8 mouse cellular contexts compared by ENCODE assay signal in genomic region chr15:101316279-101316912, GRCm38 (mm10). TPM values are rescaled to one million over a fixed set of nuclear protein-coding genes. Genes with fewer than 3 reads are reported as not detected.
DNase-seq lines count a peak whose midpoint lies in the region; ATAC-seq lines count a peak whose summit lies in the region.

No protein-coding gene starts in this region.

- 0 out of 2 replicates have a peak overlapping the region, but pooled peaks have one; percentile 2 for H3K9ac ChIP-seq in liver, embryonic 11.5 days (ENCODE audit: low read depth, low read length)
- H3K9ac ChIP-seq in stomach, embryonic 16.5 days (ENCODE audit: low read length), result peak overlapping the region; percentile 56; the same call in 1 of the 2 replicates

- H3K4me1 ChIP-seq in megakaryocyte, embryonic 14.5 days, result peaks cover 77% of the 10 kb centered on the region
- H3K4me1 ChIP-seq in liver, embryonic 11.5 days (replicated peaks; ENCODE audit: control insufficient read depth, insufficient read depth, low read length), result peaks cover 19% of the 10 kb centered on the region
- peaks cover 20% of the 10 kb centered on the region; the same call in 1 of the 2 replicates for H3K4me1 ChIP-seq in stomach, embryonic 16.5 days (ENCODE audit: control insufficient read depth, insufficient read depth, low read length)

- peak overlapping the region; percentile 94 for H3K4me3 ChIP-seq in megakaryocyte, embryonic 14.5 days (replicated peaks)
- peak overlapping the region; percentile 37 for H3K4me3 ChIP-seq in liver, embryonic 11.5 days (ENCODE audit: low read depth, low read length)
- H3K4me3 ChIP-seq in stomach, embryonic 16.5 days (replicated peaks; ENCODE audit: low read length), result peak overlapping the region; percentile 45

- H3K4me2 ChIP-seq in liver, embryonic 11.5 days, result peak overlapping the region; percentile 60
- H3K4me2 ChIP-seq in stomach, embryonic 16.5 days (ENCODE audit: low read depth, low read length), result peak overlapping the region; percentile 58

- H3K9me3 ChIP-seq in megakaryocyte, embryonic 14.5 days, result peaks cover 10% of the 10 kb centered on the region
- no peaks in the 10 kb centered on the region for H3K9me3 ChIP-seq in liver, embryonic 11.5 days (ENCODE audit: control insufficient read depth, low read length)
- H3K9me3 ChIP-seq in stomach, embryonic 16.5 days (replicated peaks; ENCODE audit: control insufficient read depth, low read length), result no peaks in the 10 kb centered on the region

- no peaks in the 10 kb centered on the region for H3K36me3 ChIP-seq in megakaryocyte, embryonic 14.5 days (replicated peaks; ENCODE audit: low read length)
- no peaks in the 10 kb centered on the region for H3K36me3 ChIP-seq in liver, embryonic 11.5 days (ENCODE audit: control insufficient read depth, insufficient read depth, low read length)
- no peaks in the 10 kb centered on the region for H3K36me3 ChIP-seq in stomach, embryonic 16.5 days (ENCODE audit: control insufficient read depth, insufficient read depth, low read length)

- H3K27ac ChIP-seq in liver, embryonic 11.5 days (ENCODE audit: low read depth, low read length), result no peak overlapping the region
- H3K27ac ChIP-seq in stomach, embryonic 16.5 days (ENCODE audit: low read length), result no peak overlapping the region

- peak; percentile 33 to 56 for DNase-seq in adrenal gland, adult (ENCODE audit: inconsistent age in 2 of 2, low spot score in 1 of 2)
- no peak for DNase-seq in adrenal gland, postnatal 36 days
- DNase-seq in liver, embryonic 11.5 days (ENCODE audit: low spot score), result no peak
- DNase-seq in left cerebral cortex, postnatal 25 days (ENCODE audit: low spot score in 2 of 2), result no peak
- no peak for DNase-seq in cerebellum, adult 8-10 months

- H3K27me3 ChIP-seq in megakaryocyte, embryonic 14.5 days (replicated peaks), result peaks cover 4% of the 10 kb centered on the region
- no peaks in the 10 kb centered on the region for H3K27me3 ChIP-seq in liver, embryonic 11.5 days (replicated peaks; ENCODE audit: control insufficient read depth, insufficient read depth, low read length)
- H3K27me3 ChIP-seq in stomach, embryonic 16.5 days (ENCODE audit: control insufficient read depth, insufficient read depth, low read length), result no peaks in the 10 kb centered on the region

- 37% methylated on average over 13 of the region's 13 CpGs for WGBS in liver, embryonic 11.5 days
- 51% methylated on average over 13 of the region's 13 CpGs for WGBS in stomach, embryonic 16.5 days

- ATAC-seq in megakaryocyte, adult 5-6 weeks (ENCODE audit: poor library complexity, severe bottlenecking), result no peak
- ATAC-seq in liver, embryonic 11.5 days (replicated peaks; ENCODE audit: low FRiP score), result no peak
- no peak for ATAC-seq in stomach, embryonic 16.5 days (ENCODE audit: insufficient read depth, low FRiP score)

- intact Hi-C loops in left cerebral cortex, postnatal 25 days (cut with DNase I), result no loop called here

RNA-seq across cellular contexts. Expression of gene 6030408B16Rik, which starts 23.4 kb away (rescaled TPM):
- under 1 TPM; 0.36 to 0.40 TPM for total RNA-seq in adrenal gland, postnatal 36 days (2021)
- 2.1 TPM in 1 of 2 replicates, not detected in the other for polyA plus RNA-seq in megakaryocyte, embryonic 14.5 days (2012; ENCODE audit: insufficient read depth, low replicate concordance)
- total RNA-seq in megakaryocyte, adult 5-6 weeks (2015), result not detected in 2 replicates
- not detected in 2 replicates for total RNA-seq in megakaryocyte, adult 5-6 weeks (2017)
- polyA plus RNA-seq in liver, embryonic 11.5 days (2014; fragmentation: Nextera tagmentation; extraction: Ambion mirVana), result 0.58 and 0.94 TPM in 2 replicates
- 9.4 and 9.5 TPM in 2 replicates for polyA plus RNA-seq in stomach, embryonic 16.5 days (2015; fragmentation: Nextera tagmentation; extraction: Ambion mirVana)
- total RNA-seq in left cerebral cortex, postnatal 25 days (2021), result not detected

RNA-seq across cellular contexts. Expression of gene Atg101, which starts 32.3 kb away (rescaled TPM):
- 10 to 100 TPM; 53.6 to 90.1 TPM for total RNA-seq in adrenal gland, postnatal 36 days (2021)
- polyA plus RNA-seq in megakaryocyte, embryonic 14.5 days (2012; ENCODE audit: insufficient read depth, low replicate concordance), result 36.9 and 65.9 TPM in 2 replicates
- total RNA-seq in megakaryocyte, adult 5-6 weeks (2015), result 8.2 and 12.1 TPM in 2 replicates
- 53.3 and 58.0 TPM in 2 replicates for total RNA-seq in megakaryocyte, adult 5-6 weeks (2017)
- 52.6 and 54.9 TPM in 2 replicates for polyA plus RNA-seq in liver, embryonic 11.5 days (2014; fragmentation: Nextera tagmentation; extraction: Ambion mirVana)
- polyA plus RNA-seq in stomach, embryonic 16.5 days (2015; fragmentation: Nextera tagmentation; extraction: Ambion mirVana), result 66.9 and 67.0 TPM in 2 replicates
- 10 to 100 TPM; 40.3 to 43.6 TPM for total RNA-seq in left cerebral cortex, postnatal 25 days (2021)

RNA-seq across cellular contexts. Expression of gene Krt80, which starts 53.6 kb away (rescaled TPM):
- total RNA-seq in adrenal gland, postnatal 36 days (2021), result 1 to 10 TPM; 1.4 to 2.0 TPM
- polyA plus RNA-seq in megakaryocyte, embryonic 14.5 days (2012; ENCODE audit: insufficient read depth, low replicate concordance), result 0.63 TPM in 1 of 2 replicates, not detected in the other
- total RNA-seq in megakaryocyte, adult 5-6 weeks (2015), result 44.3 and 45.8 TPM in 2 replicates
- 31.7 and 37.8 TPM in 2 replicates for total RNA-seq in megakaryocyte, adult 5-6 weeks (2017)
- polyA plus RNA-seq in liver, embryonic 11.5 days (2014; fragmentation: Nextera tagmentation; extraction: Ambion mirVana), result 0.23 TPM in 1 of 2 replicates, not detected in the other
- 37.4 and 64.5 TPM in 2 replicates for polyA plus RNA-seq in stomach, embryonic 16.5 days (2015; fragmentation: Nextera tagmentation; extraction: Ambion mirVana)
- 1 to 10 TPM; 2.2 to 2.4 TPM for total RNA-seq in left cerebral cortex, postnatal 25 days (2021)

Comparison
In these comparisons a context has a peak if more than half of its experiments do, and no peak if none do; other contexts are left out.
1. DNase-seq: peak in adrenal gland, adult (2 of 2); none in adrenal gland, postnatal 36 days (0 of 2), liver, embryonic 11.5 days (single experiment), left cerebral cortex, postnatal 25 days (0 of 2) and cerebellum, adult 8-10 months (single experiment).
2. H3K4me3 ChIP-seq: peak in every context shown above with its lines; median percentile 94 in megakaryocyte, embryonic 14.5 days; 45 in stomach, embryonic 16.5 days; 37 in liver, embryonic 11.5 days.
3. RNA of gene Krt80, which starts 53.6 kb away (total RNA-seq): 31.7 to 45.8 TPM in megakaryocyte, adult 5-6 weeks; 2.2 to 2.4 TPM in left cerebral cortex, postnatal 25 days and 1.4 to 2.0 TPM in adrenal gland, postnatal 36 days; every median in the first group is over 4 times any median in the second.